Mouse (Mus musculus) forebrain, embryonic 16.5 days (tissue): ENCODE measurements at regions not wholly inside any gene's neighbourhood (a gene's known extent, or its start where the extent isn't known, plus 50 kb on each side); places are given as distances from the start of the nearest gene placed in this dataset.

Experiments used
- ATAC-seq: fragments of 200-750 bp; cut with Nextera tagmentation; 2 replicates; pipeline ENCODE4 v1.8.0; 2017; ENCODE audit warnings: mild to moderate bottlenecking, moderate library complexity
- H3K27ac ChIP-seq: fragments of 300-500 bp; sonication (generic); 2 replicates; pipeline ENCODE4 v1.5.1; 2014; ENCODE audit warnings: low read length, control low read depth
- H3K27me3 ChIP-seq: fragments of 300-500 bp; sonication (generic); replicated peaks from 2 replicates; pipeline ENCODE4 v1.6.1; 2014; ENCODE audit warnings: low read length; ENCODE audit not compliant: control insufficient read depth, insufficient read depth
- H3K36me3 ChIP-seq: fragments of 300-500 bp; sonication (generic); 2 replicates; pipeline ENCODE4 v1.6.1; 2014; ENCODE audit not compliant: control insufficient read depth, insufficient read depth
- H3K4me1 ChIP-seq: fragments of 300-500 bp; sonication (generic); replicated peaks from 2 replicates; pipeline ENCODE4 v1.6.1; 2014; ENCODE audit warnings: low read length; ENCODE audit not compliant: control insufficient read depth, insufficient read depth
- H3K4me2 ChIP-seq: fragments of 300-500 bp; sonication (generic); 2 replicates; pipeline ENCODE4 v1.6.1; 2014; ENCODE audit warnings: mild to moderate bottlenecking, low read length, control low read depth
- H3K4me3 ChIP-seq: fragments of 300-500 bp; sonication (generic); replicated peaks from 2 replicates; pipeline ENCODE4 v1.5.1; 2014; ENCODE audit warnings: mild to moderate bottlenecking, low read length, control low read depth
- H3K9ac ChIP-seq: fragments of 300-500 bp; sonication (generic); replicated peaks from 2 replicates; pipeline ENCODE4 v1.6.1; 2014; ENCODE audit warnings: low read depth, low read length, control low read depth
- H3K9me3 ChIP-seq: fragments of 300-500 bp; sonication (generic); 2 replicates; pipeline ENCODE4 v1.6.1; 2016; ENCODE audit warnings: low read length; ENCODE audit not compliant: control insufficient read depth
- WGBS: fragments of 180-500 bp; shearing (Covaris S2); extraction: QIAGEN DNeasy Blood & Tissue Kit; methylation state at CpG from one replicate; pipeline ENCODE4 v1.1.7; 2014; 5-methylcytosine and 5-hydroxymethylcytosine counted together

DNA sequence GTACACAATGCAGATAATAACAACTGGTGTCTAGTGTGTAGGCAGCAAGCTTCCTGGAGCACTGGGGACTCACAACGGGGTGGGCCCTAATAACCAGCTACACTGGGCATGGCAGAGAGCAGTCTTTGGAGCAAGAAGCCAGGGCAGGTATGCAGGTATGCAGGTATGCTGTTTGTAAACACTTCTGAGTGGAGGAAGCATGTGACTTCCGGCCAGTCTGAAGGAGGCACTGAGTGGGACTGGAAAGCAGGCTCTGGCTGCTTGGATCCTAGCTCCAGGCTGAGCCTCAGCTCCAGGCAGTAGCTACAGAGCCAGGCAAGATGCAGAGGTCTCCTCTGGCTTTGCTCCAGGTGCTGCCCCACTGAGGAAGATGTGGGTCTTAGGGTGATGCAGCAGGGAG is 129.9 kb downstream of the 2410131K14Rik start:
- Histone ChIP-seq H3K4me2 (no peak overlapping the region), H3K27me3 (no peaks in the 10 kb centered on the region; the same call in 1 of the 2 replicates), H3K4me1 (peaks cover 19% of the 10 kb centered on the region), H3K4me3 (no peak overlapping the region), H3K9ac (no peak overlapping the region), H3K36me3 (no peaks in the 10 kb centered on the region), H3K9me3 (no peaks in the 10 kb centered on the region), H3K27ac (no peak overlapping the region)
- no peak for ATAC-seq
- 75% methylated on average over 2 of the region's 2 CpGs for WGBS

GRCm38 (mm10) chr5:118375916-118376315 is 130.9 kb downstream of the 2410131K14Rik start:
- peaks cover 24% of the 10 kb centered on the region for H3K4me1 ChIP-seq
- ATAC-seq, result no peak
- no peak overlapping the region for H3K4me3 ChIP-seq
- no peaks in the 10 kb centered on the region for H3K9me3 ChIP-seq
- H3K36me3 ChIP-seq, result no peaks in the 10 kb centered on the region
- H3K4me2 ChIP-seq, result no peak overlapping the region
- 78% methylated on average over 5 of the region's 5 CpGs for whole genome bisulfite sequencing
- no peak overlapping the region for H3K27ac ChIP-seq
- no peak overlapping the region for H3K9ac ChIP-seq
- H3K27me3 ChIP-seq, result no peaks in the 10 kb centered on the region; the same call in 1 of the 2 replicates

GRCm38 (mm10) chr5:118376478-118376877 is 131.5 kb downstream of the 2410131K14Rik start:
- H3K4me2 ChIP-seq, result no peak overlapping the region
- H3K9ac ChIP-seq, result no peak overlapping the region
- H3K36me3 ChIP-seq, result no peaks in the 10 kb centered on the region
- no peak for ATAC-seq
- H3K4me1 ChIP-seq, result peaks cover 24% of the 10 kb centered on the region
- H3K4me3 ChIP-seq, result no peak overlapping the region
- no peak overlapping the region for H3K27ac ChIP-seq
- WGBS, result 78% methylated on average over 5 of the region's 5 CpGs
- H3K9me3 ChIP-seq, result no peaks in the 10 kb centered on the region
- H3K27me3 ChIP-seq, result no peaks in the 10 kb centered on the region; the same call in 1 of the 2 replicates

- Histone ChIP-seq H3K4me1 (peaks cover 24% of the 10 kb centered on the region), H3K4me2 (no peak overlapping the region), H3K9ac (no peak overlapping the region), H3K27me3 (no peaks in the 10 kb centered on the region; the same call in 1 of the 2 replicates), H3K9me3 (no peaks in the 10 kb centered on the region), H3K27ac (no peak overlapping the region), H3K4me3 (no peak overlapping the region), H3K36me3 (no peaks in the 10 kb centered on the region)
- no peak for ATAC-seq
- 57% methylated on average over 8 of the region's 8 CpGs for WGBS
Observed at GRCm38 (mm10) chr5:118377402-118377848, 132.4 kb downstream of the 2410131K14Rik start.

DNA sequence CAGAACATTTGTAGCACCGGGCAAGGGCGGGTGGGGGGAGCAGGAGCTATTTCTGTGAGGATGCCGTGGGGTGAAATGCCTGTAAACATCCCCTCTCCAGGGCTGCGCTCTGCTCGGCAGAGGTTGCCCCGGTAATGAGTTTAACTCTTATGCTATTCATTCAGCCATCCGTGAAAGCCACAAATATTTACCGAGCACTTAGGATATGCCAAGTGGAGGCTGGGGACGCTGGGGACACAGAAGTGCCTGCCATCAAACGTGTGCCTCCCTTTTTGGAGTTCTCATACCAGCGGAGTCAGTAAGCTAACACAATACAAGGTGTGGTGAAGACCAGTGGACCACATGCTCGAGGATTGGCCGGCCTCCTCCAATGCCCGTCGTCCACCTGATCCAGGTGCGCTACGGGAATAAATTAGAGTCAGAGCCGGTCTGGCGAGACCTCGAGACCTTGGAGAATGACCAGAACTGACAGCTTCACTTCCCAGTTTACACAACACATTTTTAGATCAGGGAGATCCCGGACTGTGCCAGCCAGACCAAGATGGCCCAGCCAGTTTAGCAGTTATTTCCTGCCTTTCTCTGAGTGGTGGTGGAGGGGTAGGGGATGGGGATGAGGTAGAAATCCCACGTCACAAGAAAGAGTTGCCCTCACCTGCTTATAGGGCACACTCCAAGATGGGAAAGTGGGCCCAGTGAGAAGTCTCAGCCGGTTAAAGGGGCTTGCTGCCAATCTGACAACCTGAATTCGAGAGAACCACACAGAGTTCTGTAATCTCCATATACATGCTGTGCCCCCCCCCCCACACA is 134.4 kb downstream of the 2410131K14Rik start:
- Histone ChIP-seq H3K4me3 (no peak overlapping the region), H3K9ac (no peak overlapping the region), H3K4me2 (no peak overlapping the region; the same call in 1 of the 2 replicates), H3K4me1 (peaks cover 15% of the 10 kb centered on the region), H3K9me3 (no peaks in the 10 kb centered on the region), H3K27ac (no peak overlapping the region), H3K27me3 (no peaks in the 10 kb centered on the region; the same call in 1 of the 2 replicates), H3K36me3 (no peaks in the 10 kb centered on the region)
- no peak for ATAC-seq
- 32% methylated on average over 24 of the region's 24 CpGs for WGBS

DNA sequence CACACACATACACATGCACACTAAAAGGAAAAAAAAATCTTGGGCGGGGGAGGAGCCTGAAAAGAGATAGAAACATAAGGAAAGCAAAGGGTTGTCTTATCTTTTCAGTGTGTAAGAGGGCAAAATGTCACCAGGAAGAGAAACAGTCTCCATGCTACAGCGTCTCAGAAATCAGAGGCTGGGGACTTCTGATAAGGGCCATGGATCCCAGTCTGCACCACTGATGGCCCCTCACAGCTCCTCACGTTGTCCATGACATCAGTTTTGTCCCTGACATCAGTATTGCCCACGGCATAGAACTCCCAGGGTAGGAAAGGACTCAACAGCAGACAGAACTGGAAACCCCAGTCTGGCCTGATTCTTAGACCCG is 135.0 kb downstream of the 2410131K14Rik start:
- H3K9ac ChIP-seq, result peak overlapping the region; percentile 62
- peak overlapping the region; percentile 92 for H3K27ac ChIP-seq
- 28% methylated on average over 5 of the region's 5 CpGs for WGBS

DNA sequence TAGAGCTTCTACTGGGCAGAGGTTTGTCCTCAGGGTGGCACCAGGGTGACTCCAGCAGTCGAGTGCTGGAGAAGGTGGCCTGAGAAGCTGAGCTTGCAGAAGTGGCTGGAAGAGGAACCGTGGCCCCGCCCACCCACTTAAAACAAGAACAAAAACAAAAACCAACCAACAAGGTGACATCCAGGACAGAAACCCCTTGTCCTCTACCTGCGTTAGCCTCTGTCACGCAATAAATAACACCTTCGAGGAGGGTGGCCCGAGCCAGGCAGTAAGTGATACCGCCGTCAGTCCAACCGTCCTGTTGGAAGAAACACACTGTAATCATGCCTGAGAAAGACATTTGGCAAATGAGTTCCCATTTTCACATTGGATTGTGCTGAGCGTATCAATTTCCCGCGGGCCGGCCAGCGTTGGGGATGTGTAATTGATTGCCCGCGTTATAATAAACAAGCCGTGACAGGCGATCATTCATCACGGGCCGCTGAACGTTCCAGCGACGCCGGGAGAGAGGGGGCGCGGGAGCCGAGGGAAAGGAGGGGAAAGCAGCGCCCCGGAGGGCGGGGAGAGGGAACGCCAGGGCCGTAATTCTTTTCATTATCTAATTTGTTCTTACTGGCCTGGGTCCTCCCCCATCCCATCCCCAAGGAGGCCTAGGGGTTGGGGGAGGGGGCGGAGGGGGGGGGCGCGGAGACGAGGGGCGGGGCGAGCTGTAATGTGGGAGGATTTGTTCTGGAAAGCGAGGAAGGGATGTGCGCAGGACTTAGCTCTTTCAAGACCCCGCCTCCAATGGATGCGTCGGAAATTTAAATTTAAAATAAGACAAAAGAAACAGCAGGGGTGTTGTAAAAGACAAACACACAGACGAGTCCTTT is 135.6 kb downstream of the 2410131K14Rik start:
- Histone ChIP-seq H3K36me3 (no peaks in the 10 kb centered on the region), H3K4me2 (peak overlapping the region; percentile 67), H3K9me3 (no peaks in the 10 kb centered on the region), H3K9ac (peak overlapping the region; percentile 62), H3K4me1 (peaks cover 15% of the 10 kb centered on the region), H3K27ac (peak overlapping the region; percentile 92), H3K4me3 (peak overlapping the region; percentile 46), H3K27me3 (no peaks in the 10 kb centered on the region; the same call in 1 of the 2 replicates)
- peak; percentile 84 for ATAC-seq
- WGBS, result under 1% methylated on average over 44 of the region's 45 CpGs

More for the DNA sequence above, 135.0 kb downstream of the 2410131K14Rik start:
- peak overlapping the region; percentile 67 for H3K4me2 ChIP-seq
- H3K4me1 ChIP-seq, result peaks cover 15% of the 10 kb centered on the region
- ATAC-seq, result no peak
- H3K27me3 ChIP-seq, result no peaks in the 10 kb centered on the region; the same call in 1 of the 2 replicates
- H3K4me3 ChIP-seq, result peak overlapping the region; percentile 46
- H3K36me3 ChIP-seq, result no peaks in the 10 kb centered on the region
- no peaks in the 10 kb centered on the region for H3K9me3 ChIP-seq

- WGBS, result 0% methylated on average over 12 of the region's 12 CpGs
- peaks cover 19% of the 10 kb centered on the region for H3K4me1 ChIP-seq
- peak overlapping the region; percentile 46 for H3K4me3 ChIP-seq
- H3K9ac ChIP-seq, result peak overlapping the region; percentile 62
- peak; percentile 76 for ATAC-seq
- no peaks in the 10 kb centered on the region; the same call in 1 of the 2 replicates for H3K27me3 ChIP-seq
- H3K27ac ChIP-seq, result peak overlapping the region; percentile 92
- H3K36me3 ChIP-seq, result no peaks in the 10 kb centered on the region
- H3K9me3 ChIP-seq, result no peaks in the 10 kb centered on the region
- peak overlapping the region; percentile 67 for H3K4me2 ChIP-seq
Observed at GRCm38 (mm10) chr5:118381294-118381675, 136.3 kb downstream of the 2410131K14Rik start.

- no peak for ATAC-seq
- Histone ChIP-seq H3K27me3 (no peaks in the 10 kb centered on the region), H3K4me2 (no peak overlapping the region), H3K27ac (no peak overlapping the region), H3K36me3 (no peaks in the 10 kb centered on the region), H3K9me3 (peaks cover 4% of the 10 kb centered on the region; the same call in 1 of the 2 replicates), H3K4me3 (no peak overlapping the region), H3K4me1 (peaks cover 15% of the 10 kb centered on the region), H3K9ac (no peak overlapping the region)
- WGBS, result 50% methylated on average over 4 of the region's 4 CpGs
Observed at GRCm38 (mm10) chr5:118386126-118386525, 141.1 kb downstream of the 2410131K14Rik start.
